Mouse (Mus musculus): ENCODE measurements around the gene Hmcn2. TPM values are rescaled to one million over a fixed set of nuclear protein-coding genes. Genes with fewer than 3 reads are reported as not detected.

Gene Hmcn2
- polyA plus RNA-seq, 1 experiment from 2014 or later: 0.17 TPM

DNA sequence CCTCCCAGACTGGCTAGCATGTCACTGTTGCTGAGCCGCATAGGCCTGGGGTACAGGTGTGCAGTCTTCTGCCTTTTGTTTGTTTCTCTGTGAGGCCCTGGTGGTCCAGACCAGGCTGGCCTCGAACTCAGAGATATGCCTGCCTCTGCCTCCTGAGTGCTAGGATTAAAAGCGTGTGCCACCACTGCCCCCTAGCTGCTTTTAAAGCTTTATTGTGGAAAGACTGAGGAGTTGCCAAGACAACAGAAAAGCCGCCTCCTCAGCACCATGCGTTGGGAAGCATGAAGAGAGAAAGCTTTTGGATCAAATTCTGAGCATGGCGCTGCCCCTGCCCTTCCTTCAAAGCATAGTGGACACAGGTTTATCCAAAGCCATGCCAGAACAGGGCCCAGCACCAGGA, 194.6 kb downstream of the Hmcn2 start:
- H3K9me3 ChIP-seq (ENCODE audit: control insufficient read depth, low read length): no peaks in the 10 kb centered on the region
- H3K36me3 ChIP-seq (ENCODE audit: control insufficient read depth, insufficient read depth, low read length): no peaks in the 10 kb centered on the region
- H3K27ac ChIP-seq (ENCODE audit: low read depth, low read length): no peak overlapping the region
- H3K27me3 ChIP-seq (ENCODE audit: control insufficient read depth, insufficient read depth, low read length): peaks cover 32% of the 10 kb centered on the region
- H3K4me3 ChIP-seq (ENCODE audit: low read depth, low read length): no peak overlapping the region
- 86% methylated on average over 6 of the region's 6 CpGs for WGBS
- no peak overlapping the region for H3K4me2 ChIP-seq (ENCODE audit: low read depth, low read length)
- peaks cover 3% of the 10 kb centered on the region; the same call in 1 of the 2 replicates for H3K4me1 ChIP-seq (ENCODE audit: control insufficient read depth, insufficient read depth, low read length)
- H3K9ac ChIP-seq (replicated peaks; ENCODE audit: low read depth, low read length): no peak overlapping the region
- ATAC-seq (ENCODE audit: low read depth): no peak

Other genes with a start within 250 kb of the Hmcn2 start
- gene Fnbp1, start 172.4 kb upstream of the Hmcn2 start, polyA plus RNA-seq (2014; fragmentation: Nextera tagmentation; extraction: Ambion mirVana): 32.6 and 33.3 TPM in 2 replicates
- 24.2 and 27.8 TPM in 2 replicates for gene Gpr107, start 162.1 kb upstream of the Hmcn2 start, polyA plus RNA-seq (2014; fragmentation: Nextera tagmentation; extraction: Ambion mirVana)
- gene Ncs1, start 68.6 kb upstream of the Hmcn2 start, polyA plus RNA-seq (2014; fragmentation: Nextera tagmentation; extraction: Ambion mirVana): 201 and 209 TPM in 2 replicates
- gene Ass1, start 155.8 kb downstream of the Hmcn2 start, polyA plus RNA-seq (2014; fragmentation: Nextera tagmentation; extraction: Ambion mirVana): 6.8 and 7.3 TPM in 2 replicates